Mouse (Mus musculus): Measurements from ENCODE around the gene Cdc6.

Gene Cdc6

GRCm38 (mm10) chr11:98961051-98961592, 53.5 kb downstream of the Cdc6 start:
- DNase-seq (ENCODE audit: low spot score), result peak; percentile 50

GRCm38 (mm10) chr11:98961766-98962165, 54.2 kb downstream of the Cdc6 start:
- DNase-seq (ENCODE audit: low spot score), result no peak

GRCm38 (mm10) chr11:98962421-98963095, 55.0 kb downstream of the Cdc6 start:
- peak; percentile 18 for DNase-seq (ENCODE audit: low spot score)

GRCm38 (mm10) chr11:98963191-98964021, 55.8 kb downstream of the Cdc6 start:
- DNase-seq (ENCODE audit: low spot score), result peak; percentile 84

- DNase-seq (ENCODE audit: low spot score), result no peak
These were observed 56.6 kb downstream of the Cdc6 start for GRCm38 (mm10) chr11:98964201-98964615.

GRCm38 (mm10) chr11:98964616-98965415, 57.2 kb downstream of the Cdc6 start:
- peak; percentile 40 for DNase-seq (ENCODE audit: low spot score)

GRCm38 (mm10) chr11:98965416-98966077, 57.9 kb downstream of the Cdc6 start:
- DNase-seq (ENCODE audit: low spot score), result peak; percentile 14

GRCm38 (mm10) chr11:98966499-98967141, 59.0 kb downstream of the Cdc6 start:
- peak; percentile 86 for DNase-seq (ENCODE audit: low spot score)

GRCm38 (mm10) chr11:98968079-98968478, 60.5 kb downstream of the Cdc6 start:
- DNase-seq (ENCODE audit: low spot score), result peak; percentile 10

- peak; percentile 4 for DNase-seq (ENCODE audit: low spot score)
These were observed 61.3 kb downstream of the Cdc6 start for GRCm38 (mm10) chr11:98968716-98969495.

GRCm38 (mm10) chr11:98969496-98969927, 61.9 kb downstream of the Cdc6 start:
- DNase-seq (ENCODE audit: low spot score), result no peak

- no peak for DNase-seq (ENCODE audit: low spot score)
These were observed 62.8 kb downstream of the Cdc6 start for GRCm38 (mm10) chr11:98970191-98970925.

- DNase-seq (ENCODE audit: low spot score), result peak; percentile 63
These were observed 63.9 kb downstream of the Cdc6 start for GRCm38 (mm10) chr11:98971316-98972031.

GRCm38 (mm10) chr11:98972215-98972614, 64.6 kb downstream of the Cdc6 start:
- DNase-seq (ENCODE audit: low spot score), result peak; percentile 81

GRCm38 (mm10) chr11:98972801-98973360, 65.3 kb downstream of the Cdc6 start:
- DNase-seq (ENCODE audit: low spot score), result no peak

Measured in ovary, postnatal 36 days (tissue).